ENCODE assay signal across 9 mouse cellular contexts in the genomic region with DNA sequence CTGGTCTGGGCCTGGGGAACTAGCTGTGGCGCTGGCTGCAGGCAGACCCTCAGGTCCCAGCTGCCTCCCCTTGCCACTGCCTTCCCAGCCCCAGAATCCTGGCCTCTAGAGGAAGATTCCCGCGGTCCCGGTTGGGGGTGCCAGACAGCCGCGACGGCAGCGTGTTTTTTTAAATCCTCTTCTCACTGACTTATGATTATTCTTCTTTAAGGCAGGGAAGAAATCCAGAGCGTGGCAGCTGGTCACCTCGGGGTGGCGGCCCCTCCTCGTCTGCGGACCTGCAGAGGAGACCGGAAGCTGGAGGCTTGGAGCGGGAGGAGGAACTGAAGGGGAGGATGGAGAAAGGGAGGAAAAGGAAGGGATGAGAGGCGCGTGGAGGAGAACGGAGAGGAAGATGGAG. TPM values are rescaled to one million over a fixed set of nuclear protein-coding genes. Genes with fewer than 3 reads are reported as not detected.
DNase-seq lines count a peak whose midpoint lies in the region; ATAC-seq and TF ChIP-seq lines count a peak whose summit lies in the region.
"Had no signal": no experiment of that assay in that cellular context is flagged by ENCODE, and none has a peak within 500 bp of the region (broad histone marks: within the 10 kb centered on the region; RNA-seq: fewer than 3 reads in every experiment).

No protein-coding gene starts in this region.

- no peaks in the 10 kb centered on the region for H3K27me3 ChIP-seq in embryonic facial prominence, embryonic 10.5 days (replicated peaks; ENCODE audit: low read depth, poor library complexity, severe bottlenecking)
- no peaks in the 10 kb centered on the region for H3K27me3 ChIP-seq in intestine, postnatal 0 days (replicated peaks; ENCODE audit: control insufficient read depth, insufficient read depth, low read length)
- no peaks in the 10 kb centered on the region for H3K27me3 ChIP-seq in limb, embryonic 10.5 days (ENCODE audit: low read depth, poor library complexity, severe bottlenecking)
- no peaks in the 10 kb centered on the region for H3K27me3 ChIP-seq in midbrain, embryonic 11.5 days (ENCODE audit: control insufficient read depth, insufficient read depth, low read length)
- H3K27me3 ChIP-seq in stomach, embryonic 14.5 days (ENCODE audit: control insufficient read depth, insufficient read depth, low read length), result no peaks in the 10 kb centered on the region

- no peaks in the 10 kb centered on the region for H3K9me3 ChIP-seq in embryonic facial prominence, embryonic 10.5 days
- H3K9me3 ChIP-seq in intestine, postnatal 0 days (ENCODE audit: control insufficient read depth), result no peaks in the 10 kb centered on the region
- H3K9me3 ChIP-seq in limb, embryonic 10.5 days (replicated peaks), result no peaks in the 10 kb centered on the region
- H3K9me3 ChIP-seq in midbrain, embryonic 11.5 days (ENCODE audit: control insufficient read depth, low read length), result no peaks in the 10 kb centered on the region
- no peaks in the 10 kb centered on the region for H3K9me3 ChIP-seq in stomach, embryonic 14.5 days (ENCODE audit: control insufficient read depth, low read depth, low read length)
- H3K9me3 ChIP-seq: megakaryocyte, embryonic 14.5 days had no signal

- WGBS in embryonic facial prominence, embryonic 10.5 days, result 1% methylated on average over 18 of the region's 18 CpGs
- 4% methylated on average over 18 of the region's 18 CpGs for WGBS in intestine, postnatal 0 days
- WGBS in limb, embryonic 10.5 days, result 2% methylated on average over 18 of the region's 18 CpGs
- WGBS in midbrain, embryonic 11.5 days, result under 1% methylated on average over 18 of the region's 18 CpGs
- 2% methylated on average over 18 of the region's 18 CpGs for WGBS in stomach, embryonic 14.5 days

- TF ChIP-seq CTCF in intestine, postnatal 0 days (IDR thresholded peaks at IDR 0.05; ENCODE audit: low read depth), result peak; percentile 70

- H3K4me3 ChIP-seq in embryonic facial prominence, embryonic 10.5 days, result peak overlapping the region; percentile 46
- no peak overlapping the region for H3K4me3 ChIP-seq in intestine, postnatal 0 days (ENCODE audit: low read depth, low read length)
- H3K4me3 ChIP-seq in limb, embryonic 10.5 days, result peak overlapping the region; percentile 46
- H3K4me3 ChIP-seq in midbrain, embryonic 11.5 days (ENCODE audit: low read depth, low read length), result no peak overlapping the region
- H3K4me3 ChIP-seq in stomach, embryonic 14.5 days (ENCODE audit: low read depth, low read length), result peak overlapping the region; percentile 8
- H3K4me3 ChIP-seq: megakaryocyte, embryonic 14.5 days had no signal

- peaks cover 57% of the 10 kb centered on the region for H3K4me1 ChIP-seq in embryonic facial prominence, embryonic 10.5 days
- no peaks in the 10 kb centered on the region; the same call in 1 of the 2 replicates for H3K4me1 ChIP-seq in intestine, postnatal 0 days (replicated peaks; ENCODE audit: control insufficient read depth, insufficient read depth, low read length)
- peaks cover 55% of the 10 kb centered on the region for H3K4me1 ChIP-seq in limb, embryonic 10.5 days
- H3K4me1 ChIP-seq in midbrain, embryonic 11.5 days (ENCODE audit: control insufficient read depth, insufficient read depth, low read length), result peaks cover 17% of the 10 kb centered on the region
- peaks cover 19% of the 10 kb centered on the region for H3K4me1 ChIP-seq in stomach, embryonic 14.5 days (ENCODE audit: control insufficient read depth, insufficient read depth, low read length)

- H3K36me3 ChIP-seq in embryonic facial prominence, embryonic 10.5 days (replicated peaks), result no peaks in the 10 kb centered on the region
- H3K36me3 ChIP-seq in intestine, postnatal 0 days (ENCODE audit: control insufficient read depth, insufficient read depth), result no peaks in the 10 kb centered on the region
- no peaks in the 10 kb centered on the region for H3K36me3 ChIP-seq in limb, embryonic 10.5 days
- H3K36me3 ChIP-seq in midbrain, embryonic 11.5 days (ENCODE audit: control insufficient read depth, insufficient read depth, low read length), result no peaks in the 10 kb centered on the region
- no peaks in the 10 kb centered on the region for H3K36me3 ChIP-seq in stomach, embryonic 14.5 days (ENCODE audit: control insufficient read depth, insufficient read depth, low read length)

- H3K4me2 ChIP-seq in intestine, postnatal 0 days (replicated peaks; ENCODE audit: low read depth), result peak overlapping the region; percentile 52
- peak overlapping the region; percentile 39 for H3K4me2 ChIP-seq in midbrain, embryonic 11.5 days
- H3K4me2 ChIP-seq in stomach, embryonic 14.5 days (replicated peaks; ENCODE audit: low read depth, low read length), result peak overlapping the region; percentile 41

- 0 out of 2 replicates have a peak overlapping the region, but pooled peaks have one; percentile 22 for H3K9ac ChIP-seq in intestine, postnatal 0 days (ENCODE audit: low read depth, low read length)
- H3K9ac ChIP-seq in midbrain, embryonic 11.5 days (ENCODE audit: low read length), result peak overlapping the region; percentile 71
- no peak overlapping the region for H3K9ac ChIP-seq in stomach, embryonic 14.5 days (replicated peaks; ENCODE audit: low read depth, low read length)

- peak overlapping the region; percentile 87 for H3K27ac ChIP-seq in embryonic facial prominence, embryonic 10.5 days (replicated peaks)
- no peak overlapping the region for H3K27ac ChIP-seq in intestine, postnatal 0 days (ENCODE audit: low read depth, low read length)
- peak overlapping the region; percentile 91 for H3K27ac ChIP-seq in limb, embryonic 10.5 days
- peak overlapping the region; percentile 82 for H3K27ac ChIP-seq in midbrain, embryonic 11.5 days (ENCODE audit: low read depth, low read length)
- peak overlapping the region; percentile 89 for H3K27ac ChIP-seq in stomach, embryonic 14.5 days (ENCODE audit: low read length)

- peak; percentile 65 for DNase-seq in adrenal gland, postnatal 25 days
- DNase-seq in embryonic facial prominence, embryonic 10.5 days (ENCODE audit: low spot score), result peak; percentile 81
- DNase-seq in gastrocnemius, postnatal 4 days (ENCODE audit: low spot score in 2 of 2), result peak; percentile 58 to 76
- DNase-seq in limb, embryonic 10.5 days (ENCODE audit: low spot score), result peak; percentile 80
- peak; percentile 95 for DNase-seq in midbrain, embryonic 11.5 days (ENCODE audit: low spot score, missing footprints)
- no peak for DNase-seq in thymus, adult 18-20 months

- peak; percentile 32; the same call in 1 of the 2 replicates for ATAC-seq in intestine, postnatal 0 days
- peak; percentile 79 for ATAC-seq in midbrain, embryonic 11.5 days (ENCODE audit: low FRiP score)
- ATAC-seq in stomach, embryonic 14.5 days (ENCODE audit: insufficient number of reproducible peaks, insufficient read depth, low FRiP score, low read depth), result peak; percentile 46; the same call in 1 of the 2 replicates

RNA-seq across cellular contexts. Expression of a gene that starts 18.7 kb away (rescaled TPM):
- 1.6 and 4.4 TPM in 2 replicates for total RNA-seq in adrenal gland, postnatal 25 days (2021)
- polyA plus RNA-seq in embryonic facial prominence, embryonic 10.5 days (2016; fragmentation: Nextera tagmentation; extraction: Ambion mirVana), result 0.44 and 0.86 TPM in 2 replicates
- total RNA-seq in gastrocnemius, postnatal 4 days (2021), result 1 to 10 TPM; 4.5 to 4.6 TPM
- 0.53 and 0.63 TPM in 2 replicates for polyA plus RNA-seq in intestine, postnatal 0 days (2015; fragmentation: Nextera tagmentation; extraction: Ambion mirVana)
- polyA plus RNA-seq in limb, embryonic 10.5 days (2016; fragmentation: Nextera tagmentation; extraction: Ambion mirVana), result 0.55 and 0.95 TPM in 2 replicates
- 0.21 and 0.74 TPM in 2 replicates for polyA plus RNA-seq in midbrain, embryonic 11.5 days (2014; fragmentation: Nextera tagmentation; extraction: Ambion mirVana)
- polyA plus RNA-seq in stomach, embryonic 14.5 days (2014; fragmentation: Nextera tagmentation; extraction: Ambion mirVana), result 1.2 and 2.1 TPM in 2 replicates

Comparison
In these comparisons a context has a peak if more than half of its experiments do, and no peak if none do; other contexts are left out.
1. DNase-seq: peak in adrenal gland, postnatal 25 days (single experiment), embryonic facial prominence, embryonic 10.5 days (single experiment), gastrocnemius, postnatal 4 days (2 of 2), limb, embryonic 10.5 days (single experiment) and midbrain, embryonic 11.5 days (single experiment); none in thymus, adult 18-20 months (0 of 2).
2. H3K4me3 ChIP-seq: peak in embryonic facial prominence, embryonic 10.5 days (single experiment), limb, embryonic 10.5 days (single experiment) and stomach, embryonic 14.5 days (single experiment); none in intestine, postnatal 0 days (single experiment) and midbrain, embryonic 11.5 days (single experiment).
3. Peak in every context shown above with its lines, with median percentiles within 50 percentile points of each other: ATAC-seq and H3K4me2 ChIP-seq.